Mouse (Mus musculus): ENCODE results near the gene Myl9.
"Not testable (repeated sequence)": the region's sequence is repeated elsewhere in the genome, so short reads cannot be mapped to it uniquely, and the experiment has no call there.

The Myl9 gene

GRCm38 (mm10) chr2:156816116-156816515 lies 40.9 kb downstream of the Myl9 start:
- Histone ChIP-seq H3K9me3 (ENCODE audit: low read length) (peaks cover 6% of the 10 kb centered on the region), H3K4me3 (replicated peaks; ENCODE audit: low read length) (no peak overlapping the region), H3K4me1 (replicated peaks; ENCODE audit: low read depth, low read length) (peaks cover 25% of the 10 kb centered on the region), H3K36me3 (ENCODE audit: insufficient read depth, low read length) (0 out of 2 replicates have a peak, but pooled peaks cover 6% of the 10 kb centered on the region), H3K27me3 (ENCODE audit: insufficient read depth, low read length) (no peaks in the 10 kb centered on the region)
- TF ChIP-seq POU5F1 (IDR thresholded peaks at IDR 0.05; ENCODE audit: borderline replicate concordance, low read length): no peak
- TF ChIP-seq NANOG (IDR thresholded peaks at IDR 0.05; ENCODE audit: borderline replicate concordance, low read length): no peak
- TF ChIP-seq CTCF (conservative IDR thresholded peaks at IDR 0.05; ENCODE audit: low read length): no peak

- H3K36me3 ChIP-seq (ENCODE audit: insufficient read depth, low read length): peaks cover 19% of the 10 kb centered on the region
- H3K27me3 ChIP-seq (ENCODE audit: insufficient read depth, low read length); H3K4me3 ChIP-seq (replicated peaks; ENCODE audit: low read length): not testable (repeated sequence)
- H3K9me3 ChIP-seq (ENCODE audit: low read length): peaks cover 29% of the 10 kb centered on the region
- H3K4me1 ChIP-seq (replicated peaks; ENCODE audit: low read depth, low read length): peaks cover 36% of the 10 kb centered on the region
- peak; percentile 60 for TF ChIP-seq CTCF (conservative IDR thresholded peaks at IDR 0.05; ENCODE audit: low read length)
Observed at GRCm38 (mm10) chr2:156825128-156825527, 49.9 kb downstream of the Myl9 start.
